Mouse (Mus musculus) subcutaneous adipose tissue, adult 2 months (tissue): ENCODE measurements around the gene Vmn1r28. TPM values are rescaled to one million over a fixed set of nuclear protein-coding genes. Genes with fewer than 3 reads are reported as not detected.

Source experiments
- polyA plus RNA-seq: library from polyadenylated mRNA; depleted of rRNA; stranded (reverse); fragments of >200 nt; gene quantifications from 2 replicates; pipeline ENCODE4 v1.2.3, GENCODE M21; 2012; ENCODE audit warnings: low replicate concordance; rRNA removed

The Vmn1r28 gene
- polyA plus RNA-seq: not detected in 2 replicates

DNA sequence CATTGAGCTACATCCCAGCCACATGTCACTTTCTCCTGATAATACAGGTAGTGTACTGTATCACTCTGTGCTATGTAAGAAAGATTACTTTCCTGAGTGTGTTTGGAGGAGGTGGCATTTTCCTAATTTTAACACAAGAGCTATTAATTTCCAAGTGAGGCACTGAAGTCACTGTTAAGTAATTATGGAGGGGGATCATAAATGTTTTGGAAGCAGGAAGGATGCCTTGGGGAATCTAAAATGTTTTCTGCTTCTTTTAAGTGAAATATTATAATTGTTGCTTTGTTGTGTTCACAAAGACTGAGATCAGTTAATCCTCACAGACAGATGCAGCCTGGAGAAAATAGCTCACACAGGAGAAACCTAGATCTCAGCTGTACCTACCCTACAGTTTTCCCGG, at the start of gene Vmn1r28:
Gene Vmn1r28, plus strand, starts transcription at position 301 of the 400 bp plus-strand sequence.

GRCm38 (mm10) chr6:58218721-58219120, 43.1 kb upstream of the Vmn1r28 start, which contains the start of gene Vmn1r27:
Vmn1r27 (minus strand) TSS chr6:58218821.

GRCm38 (mm10) chr6:58301249-58301648, 39.4 kb downstream of the Vmn1r28 start, which contains the start of gene Vmn1r29:
Vmn1r29 (plus strand) TSS chr6:58301549.

Other genes with a start within 250 kb of the Vmn1r28 start
- not detected in 2 replicates for gene Vmn1r26, start 246.9 kb upstream of the Vmn1r28 start, polyA plus RNA-seq
- not detected in 2 replicates for gene Vmn1r27, start 43.2 kb upstream of the Vmn1r28 start, polyA plus RNA-seq
- not detected in 2 replicates for gene Vmn1r29, start 39.5 kb downstream of the Vmn1r28 start, polyA plus RNA-seq
- not detected in 2 replicates for gene Vmn1r30, start 181.3 kb downstream of the Vmn1r28 start, polyA plus RNA-seq
- gene Vmn1r31, start 213.3 kb downstream of the Vmn1r28 start, polyA plus RNA-seq: not detected in 2 replicates